ENCODE assay signal across 16 mouse cellular contexts in the genomic region with DNA sequence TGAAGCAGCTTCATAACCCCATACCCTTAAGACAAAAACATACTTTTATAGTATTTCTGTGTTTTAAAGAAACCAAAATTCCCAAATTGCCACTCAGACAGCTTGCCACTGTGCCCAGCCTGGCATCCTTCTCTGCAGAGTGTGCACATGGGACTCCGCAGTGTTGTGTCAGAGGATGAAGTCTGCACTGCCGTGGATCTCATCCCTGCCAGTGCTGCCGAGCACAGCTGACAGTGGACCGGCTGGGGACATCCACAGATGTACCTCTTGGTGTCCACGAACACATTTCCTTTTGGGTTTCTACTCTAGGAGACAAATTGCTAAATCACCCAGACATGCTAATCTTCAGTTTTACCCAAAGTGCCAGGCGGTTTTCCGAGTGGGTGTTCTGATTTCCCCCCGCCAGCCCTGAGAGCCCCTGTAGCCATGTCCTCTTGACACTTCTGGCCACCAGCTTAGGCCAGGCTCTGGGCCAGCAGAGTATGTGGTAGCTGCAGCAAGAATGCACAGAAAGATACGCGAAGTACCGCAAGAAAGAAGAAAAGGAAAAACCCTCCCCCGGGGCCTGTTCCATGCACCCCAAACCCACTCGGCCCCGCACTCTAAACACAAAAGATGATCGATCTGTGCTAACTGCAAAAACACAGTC.
A peak's percentile ranks its signal among the peaks of the same experiment; 100 is the strongest.
DNase-seq lines count a peak whose midpoint lies in the region; ATAC-seq and TF ChIP-seq lines count a peak whose summit lies in the region.
"Had no signal": no experiment of that assay in that cellular context is flagged by ENCODE, and none has a peak within 500 bp of the region (broad histone marks: within the 10 kb centered on the region; RNA-seq: fewer than 3 reads in every experiment).

No protein-coding gene starts in this region.

- ATAC-seq in cerebellum, adult (ENCODE audit: insufficient number of reproducible peaks, low FRiP score, low TSS enrichment): no peak
- no peak for ATAC-seq in hindbrain, embryonic 15.5 days (ENCODE audit: low FRiP score, low read depth)
- ATAC-seq in hindbrain, embryonic 12.5 days (ENCODE audit: low FRiP score): no peak
- ATAC-seq in midbrain, postnatal 0 days (ENCODE audit: low FRiP score): no peak
- no peak for ATAC-seq in midbrain, embryonic 13.5 days
- ATAC-seq: liver, postnatal 0 days; Patski had no signal

- H3K4me3 ChIP-seq in hindbrain, embryonic 15.5 days: no peak overlapping the region
- H3K4me3 ChIP-seq in hindbrain, embryonic 12.5 days: no peak overlapping the region
- no peak overlapping the region for H3K4me3 ChIP-seq in midbrain, postnatal 0 days (ENCODE audit: low read depth, low read length)
- H3K4me3 ChIP-seq in midbrain, embryonic 13.5 days (replicated peaks): no peak overlapping the region
- H3K4me3 ChIP-seq: embryonic facial prominence, embryonic 12.5 days; gastrocnemius, adult 2 months; limb, embryonic 15.5 days; midbrain, embryonic 12.5 days had no signal

- 77% methylated on average over 15 of the region's 15 CpGs for WGBS in hindbrain, embryonic 15.5 days
- 91% methylated on average over 15 of the region's 15 CpGs for WGBS in hindbrain, embryonic 12.5 days
- WGBS in midbrain, postnatal 0 days: 87% methylated on average over 15 of the region's 15 CpGs
- 88% methylated on average over 15 of the region's 15 CpGs for WGBS in midbrain, embryonic 13.5 days

- H3K27ac ChIP-seq in hindbrain, embryonic 15.5 days (replicated peaks): peak overlapping the region; percentile 67
- H3K27ac ChIP-seq in hindbrain, embryonic 12.5 days: no peak overlapping the region
- no peak overlapping the region for H3K27ac ChIP-seq in midbrain, postnatal 0 days (ENCODE audit: low read depth, low read length)
- no peak overlapping the region for H3K27ac ChIP-seq in midbrain, embryonic 13.5 days
- H3K27ac ChIP-seq: embryonic facial prominence, embryonic 12.5 days; limb, embryonic 15.5 days; midbrain, embryonic 12.5 days had no signal

- TF ChIP-seq CTCF in midbrain, postnatal 0 days (IDR thresholded peaks at IDR 0.05): no peak

- no peaks in the 10 kb centered on the region for H3K9me3 ChIP-seq in hindbrain, embryonic 15.5 days
- no peaks in the 10 kb centered on the region for H3K9me3 ChIP-seq in hindbrain, embryonic 12.5 days (replicated peaks)
- no peaks in the 10 kb centered on the region for H3K9me3 ChIP-seq in midbrain, postnatal 0 days (ENCODE audit: low read length)
- H3K9me3 ChIP-seq in midbrain, embryonic 13.5 days: no peaks in the 10 kb centered on the region
- H3K9me3 ChIP-seq: embryonic facial prominence, embryonic 12.5 days; limb, embryonic 15.5 days; midbrain, embryonic 12.5 days had no signal

- H3K36me3 ChIP-seq in hindbrain, embryonic 15.5 days: peaks cover 16% of the 10 kb centered on the region; the same call in 1 of the 2 replicates
- peaks cover 34% of the 10 kb centered on the region for H3K36me3 ChIP-seq in hindbrain, embryonic 12.5 days
- peaks cover 34% of the 10 kb centered on the region for H3K36me3 ChIP-seq in midbrain, postnatal 0 days (ENCODE audit: insufficient read depth, low read length)
- peaks cover 45% of the 10 kb centered on the region for H3K36me3 ChIP-seq in midbrain, embryonic 13.5 days

- H3K27me3 ChIP-seq in hindbrain, embryonic 15.5 days: no peaks in the 10 kb centered on the region
- H3K27me3 ChIP-seq in hindbrain, embryonic 12.5 days: no peaks in the 10 kb centered on the region
- no peaks in the 10 kb centered on the region for H3K27me3 ChIP-seq in midbrain, postnatal 0 days (ENCODE audit: insufficient read depth, low read length)
- no peaks in the 10 kb centered on the region for H3K27me3 ChIP-seq in midbrain, embryonic 13.5 days
- H3K27me3 ChIP-seq: embryonic facial prominence, embryonic 12.5 days; limb, embryonic 15.5 days; midbrain, embryonic 12.5 days; Patski had no signal

- no peak overlapping the region for H3K4me2 ChIP-seq in hindbrain, embryonic 15.5 days
- no peak overlapping the region for H3K4me2 ChIP-seq in hindbrain, embryonic 12.5 days (replicated peaks)
- H3K4me2 ChIP-seq in midbrain, postnatal 0 days (ENCODE audit: low read depth, low read length, poor library complexity, severe bottlenecking): no peak overlapping the region
- no peak overlapping the region for H3K4me2 ChIP-seq in midbrain, embryonic 13.5 days (replicated peaks)
- H3K4me2 ChIP-seq: embryonic facial prominence, embryonic 12.5 days; limb, embryonic 15.5 days; midbrain, embryonic 12.5 days had no signal

- peak; percentile 47 for DNase-seq in cerebellum, adult 9-11 months
- peak; percentile 33 for DNase-seq in midbrain, postnatal 0 days (ENCODE audit: low spot score)
- DNase-seq in spleen, postnatal 36 days (ENCODE audit: low spot score in 2 of 2): no peak
- DNase-seq in gastrocnemius, postnatal 36 days: no peak
- DNase-seq: adrenal gland, postnatal 36 days; layer of hippocampus, adult 9-11 months; liver, postnatal 0 days had no signal

- no peak overlapping the region for H3K9ac ChIP-seq in hindbrain, embryonic 15.5 days
- H3K9ac ChIP-seq in hindbrain, embryonic 12.5 days: no peak overlapping the region
- no peak overlapping the region for H3K9ac ChIP-seq in midbrain, postnatal 0 days (replicated peaks; ENCODE audit: low read length, poor library complexity, severe bottlenecking)
- H3K9ac ChIP-seq in midbrain, embryonic 13.5 days (replicated peaks): no peak overlapping the region
- H3K9ac ChIP-seq: embryonic facial prominence, embryonic 12.5 days; limb, embryonic 15.5 days; liver, postnatal 0 days; midbrain, embryonic 12.5 days had no signal

- H3K4me1 ChIP-seq in hindbrain, embryonic 15.5 days (replicated peaks): peaks cover 17% of the 10 kb centered on the region
- H3K4me1 ChIP-seq in hindbrain, embryonic 12.5 days: peaks cover 5% of the 10 kb centered on the region; the same call in 1 of the 2 replicates
- H3K4me1 ChIP-seq in midbrain, postnatal 0 days (ENCODE audit: insufficient read depth, low read length): no peaks in the 10 kb centered on the region
- H3K4me1 ChIP-seq in midbrain, embryonic 13.5 days (replicated peaks): 0 out of 2 replicates have a peak, but pooled peaks cover 8% of the 10 kb centered on the region
- H3K4me1 ChIP-seq: embryonic facial prominence, embryonic 12.5 days had no signal

- intact Hi-C loops in gastrocnemius, postnatal 36 days (cut with DNase I): loop anchor here (5.0 kb wide), 1 partner anchor 46 kb away; no protein-coding TSS in a partner anchor

Comparison
In these comparisons a context has a peak if more than half of its experiments do, and no peak if none do; other contexts are left out.
1. DNase-seq: peak in cerebellum, adult 9-11 months (single experiment) and midbrain, postnatal 0 days (single experiment); none in spleen, postnatal 36 days (0 of 2) and gastrocnemius, postnatal 36 days (0 of 2).